Mouse (Mus musculus) ES-E14 (cell line): ENCODE measurements around the gene Ncbp2. TPM values are rescaled to one million over a fixed set of nuclear protein-coding genes. Genes with fewer than 3 reads are reported as not detected.

Experiments
- DNase-seq: peaks from one replicate; pipeline ENCODE4 v3.0.0-alpha.2; 2013; ENCODE audit warnings: low read depth, low spot score
- H3K27ac ChIP-seq: 2 replicates; pipeline ENCODE4 v1.5.1; 2012; ENCODE audit warnings: low read depth, mild to moderate bottlenecking, low read length, moderate library complexity, mixed read lengths; ENCODE audit not compliant: poor library complexity, insufficient read depth, severe bottlenecking
- H3K36me3 ChIP-seq: 2 replicates; pipeline ENCODE4 v1.6.1; 2012; ENCODE audit warnings: mild to moderate bottlenecking, low read length, moderate library complexity, mixed read lengths; ENCODE audit not compliant: control insufficient read depth, poor library complexity, insufficient read depth, severe bottlenecking
- H3K4me1 ChIP-seq, 2 experiments: fragments of 150-350 bp in 1 of 2; sonication (generic) in 1 of 2; 2 replicates each; pipeline ENCODE4 v1.6.1; 2012; ENCODE audit warnings: low read length in 2 of 2, mild to moderate bottlenecking in 1 of 2, mixed read lengths in 1 of 2; ENCODE audit not compliant: control insufficient read depth in 2 of 2, insufficient read depth in 2 of 2, poor library complexity in 1 of 2
- H3K4me3 ChIP-seq, 2 experiments: fragments of 150-350 bp in 1 of 2; sonication (generic) in 1 of 2; 2 replicates each; pipeline ENCODE4 v1.5.1; 2012; ENCODE audit warnings: low read length in 2 of 2, low read depth in 1 of 2, mild to moderate bottlenecking in 1 of 2, mixed read lengths in 1 of 2; ENCODE audit not compliant: insufficient read depth in 1 of 2, poor library complexity in 1 of 2, severe bottlenecking in 1 of 2
- H3K9ac ChIP-seq: 2 replicates; pipeline ENCODE4 v1.6.1; 2012; ENCODE audit warnings: low read depth, mild to moderate bottlenecking, low read length, mixed read lengths; ENCODE audit not compliant: poor library complexity, insufficient read depth, severe bottlenecking
- H3K9me3 ChIP-seq: fragments of 150-350 bp; sonication (generic); 2 replicates; pipeline ENCODE4 v1.6.1; 2012; ENCODE audit warnings: low read depth, mild to moderate bottlenecking, low read length; ENCODE audit not compliant: control insufficient read depth, insufficient read depth
- CHD2 ChIP-seq: IDR thresholded peaks from 2 replicates; pipeline ENCODE4 v1.6.1; 2014; ENCODE audit warnings: mild to moderate bottlenecking, low read depth, low read length, inconsistent platforms
- HCFC1 ChIP-seq: IDR thresholded peaks from 2 replicates; pipeline ENCODE4 v1.6.1; 2012; ENCODE audit warnings: low read length, inconsistent platforms, borderline replicate concordance; ENCODE audit not compliant: insufficient read depth
- MAFK ChIP-seq: IDR thresholded peaks from 2 replicates; pipeline ENCODE4 v1.6.1; 2014; ENCODE audit warnings: mild to moderate bottlenecking, low read depth, low read length, inconsistent platforms; ENCODE audit not compliant: insufficient read depth
- ZC3H11A ChIP-seq: IDR thresholded peaks from 2 replicates; pipeline ENCODE4 v1.6.1; 2012; ENCODE audit warnings: low read depth, mild to moderate bottlenecking, inconsistent platforms, low read length, borderline replicate concordance
- ZNF384 ChIP-seq: IDR thresholded peaks from 2 replicates; pipeline ENCODE4 v1.6.1; 2012; ENCODE audit warnings: low read depth, low read length, inconsistent platforms
- in situ Hi-C, 2 experiments: fragments of 600-800 bp; cut with MboI; formaldehyde crosslinking; loops; one replicate each; pipeline ENCODE4 v1.15.1; 2025; ENCODE audit warnings: low sequenced_read_pairs in 2 of 2, inconsistent platforms in 1 of 2; ENCODE audit not compliant: unreplicated experiment in 2 of 2
- total RNA-seq: library from RNA; depleted of rRNA; stranded (reverse); fragments of 300-350 nt; gene quantifications from 2 replicates; pipeline ENCODE4 v1.2.3, GENCODE M21; 2012

Ncbp2 gene
- total RNA-seq, 1 experiment = 84.4 TPM

GRCm38 (mm10) chr16:31905331-31905730 lies 43.0 kb upstream of the Ncbp2 start:
- no peaks in the 10 kb centered on the region for H3K9me3 ChIP-seq
- no peak overlapping the region for H3K9ac ChIP-seq
- peaks cover 0 to 20% of the 10 kb centered on the region in 2 experiments; a peak in 3 of 4 replicates for H3K4me1 ChIP-seq
- DNase-seq = no peak
- in situ Hi-C loops = no loop called here
- H3K27ac ChIP-seq = no peak overlapping the region
- H3K4me3 ChIP-seq = no peak overlapping the region
- TF ChIP-seq ZC3H11A (no peak), MAFK (no peak), HCFC1 (no peak), ZNF384 (no peak), CHD2 (no peak)
- no peaks in the 10 kb centered on the region for H3K36me3 ChIP-seq

- H3K36me3 ChIP-seq = no peaks in the 10 kb centered on the region
- H3K4me3 ChIP-seq = peak overlapping the region in 1 of 2 experiments; percentile 36; a peak in 2 of 4 replicates
- H3K9me3 ChIP-seq = no peaks in the 10 kb centered on the region
- 0 out of 2 replicates have a peak overlapping the region, but pooled peaks have one; percentile 28 for H3K9ac ChIP-seq
- no peak for TF ChIP-seq ZC3H11A
- no peak for TF ChIP-seq ZNF384
- TF ChIP-seq HCFC1 = no peak
- no peak for TF ChIP-seq CHD2
- TF ChIP-seq MAFK = no peak
- in situ Hi-C loops = no loop called here
- H3K27ac ChIP-seq = no peak overlapping the region
- peaks cover 0 to 20% of the 10 kb centered on the region in 2 experiments; a peak in 3 of 4 replicates for H3K4me1 ChIP-seq
- DNase-seq = no peak
These were observed 42.2 kb upstream of the Ncbp2 start for GRCm38 (mm10) chr16:31905891-31906825.

- no peaks in the 10 kb centered on the region for H3K36me3 ChIP-seq
- no peak for DNase-seq
- peak overlapping the region in 1 of 2 experiments; percentile 36; a peak in 2 of 4 replicates for H3K4me3 ChIP-seq
- peaks cover 0 to 20% of the 10 kb centered on the region in 2 experiments; a peak in 3 of 4 replicates for H3K4me1 ChIP-seq
- H3K9me3 ChIP-seq = no peaks in the 10 kb centered on the region
- in situ Hi-C loops = no loop called here
- no peak overlapping the region for H3K9ac ChIP-seq
- H3K27ac ChIP-seq = no peak overlapping the region
- TF ChIP-seq ZNF384 (no peak), HCFC1 (no peak), MAFK (no peak), ZC3H11A (no peak), CHD2 (no peak)
These were observed 41.4 kb upstream of the Ncbp2 start for GRCm38 (mm10) chr16:31906896-31907295.

- Histone ChIP-seq H3K9me3 (no peaks in the 10 kb centered on the region), H3K27ac (no peak overlapping the region), H3K4me3 (no peak overlapping the region), H3K4me1 (peaks cover 0 to 16% of the 10 kb centered on the region in 2 experiments; a peak in 2 of 4 replicates), H3K36me3 (no peaks in the 10 kb centered on the region), H3K9ac (no peak overlapping the region)
- in situ Hi-C loops = no loop called here
- TF ChIP-seq HCFC1 (no peak), MAFK (no peak), ZC3H11A (no peak), ZNF384 (no peak), CHD2 (no peak)
- DNase-seq = no peak
These were observed 39.4 kb upstream of the Ncbp2 start for GRCm38 (mm10) chr16:31908959-31909358.
